Mouse (Mus musculus) embryonic fibroblast, embryonic 13.5 days (primary cell): ENCODE results near the gene Card11. TPM values are rescaled to one million over a fixed set of nuclear protein-coding genes. Genes with fewer than 3 reads are reported as not detected.

ENCODE experiments used
- H3K27ac ChIP-seq: 2 replicates; pipeline ENCODE4 v1.5.1; 2012; ENCODE audit warnings: low read length, control low read depth, inconsistent platforms; ENCODE audit not compliant: insufficient read depth
- H3K4me1 ChIP-seq: 2 replicates; pipeline ENCODE4 v1.6.1; 2011; ENCODE audit warnings: low read length; ENCODE audit not compliant: control insufficient read depth, insufficient read depth
- H3K4me3 ChIP-seq: 2 replicates; pipeline ENCODE4 v1.5.1; 2011; ENCODE audit warnings: mild to moderate bottlenecking, control low read depth, low read length; ENCODE audit not compliant: insufficient read depth
- CTCF ChIP-seq: IDR thresholded peaks from 2 replicates; pipeline ENCODE4 v1.5.1; 2011; ENCODE audit warnings: mild to moderate bottlenecking, control low read depth, low read length, moderate library complexity, borderline replicate concordance; ENCODE audit not compliant: insufficient read depth
- POLR2A ChIP-seq: IDR thresholded peaks from 2 replicates; pipeline ENCODE4 v1.6.1; 2011; ENCODE audit warnings: low read depth, mild to moderate bottlenecking, control low read depth, low read length, moderate library complexity
- polyA plus RNA-seq: library from polyadenylated mRNA; stranded (reverse); fragments of >200 nt; gene quantifications from 2 replicates; pipeline ENCODE4 v1.2.4, GENCODE M21; 2011; ENCODE audit warnings: low read depth; ENCODE audit not compliant: missing spikeins, insufficient read length

The Card11 gene
- polyA plus RNA-seq, 1 experiment: not detected

GRCm38 (mm10) chr5:140828363-140828762 is 172.0 kb downstream of the Card11 start:
- TF ChIP-seq CTCF (no peak), POLR2A (no peak)
- H3K4me1 ChIP-seq: peaks cover 10% of the 10 kb centered on the region
- H3K4me3 ChIP-seq: peak overlapping the region; percentile 28
- peak overlapping the region; percentile 43; the same call in 1 of the 2 replicates for H3K27ac ChIP-seq

DNA sequence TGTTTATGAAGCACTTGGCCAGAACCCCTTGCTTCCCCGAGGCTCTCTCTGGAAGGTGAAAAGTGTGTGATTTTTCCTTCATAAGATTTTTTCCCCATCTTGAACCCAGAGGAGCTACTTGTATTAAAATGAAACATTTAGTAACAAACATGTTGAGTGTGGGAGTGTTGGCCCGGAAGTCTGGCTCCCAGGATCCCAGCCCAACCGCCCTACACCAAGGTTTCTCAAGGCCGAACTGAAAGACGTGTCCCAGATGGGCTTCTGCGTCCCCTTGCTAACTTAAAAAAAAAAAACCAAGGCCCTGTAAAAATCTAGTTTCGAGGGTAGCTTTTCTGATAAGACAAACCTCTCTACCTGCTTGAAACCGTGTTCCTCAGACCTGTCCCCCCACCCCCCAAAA is 172.5 kb downstream of the Card11 start:
- TF ChIP-seq CTCF (no peak), POLR2A (no peak)
- peak overlapping the region; percentile 43; the same call in 1 of the 2 replicates for H3K27ac ChIP-seq
- H3K4me1 ChIP-seq: peaks cover 10% of the 10 kb centered on the region
- no peak overlapping the region; the same call in none of the 2 replicates for H3K4me3 ChIP-seq

DNA sequence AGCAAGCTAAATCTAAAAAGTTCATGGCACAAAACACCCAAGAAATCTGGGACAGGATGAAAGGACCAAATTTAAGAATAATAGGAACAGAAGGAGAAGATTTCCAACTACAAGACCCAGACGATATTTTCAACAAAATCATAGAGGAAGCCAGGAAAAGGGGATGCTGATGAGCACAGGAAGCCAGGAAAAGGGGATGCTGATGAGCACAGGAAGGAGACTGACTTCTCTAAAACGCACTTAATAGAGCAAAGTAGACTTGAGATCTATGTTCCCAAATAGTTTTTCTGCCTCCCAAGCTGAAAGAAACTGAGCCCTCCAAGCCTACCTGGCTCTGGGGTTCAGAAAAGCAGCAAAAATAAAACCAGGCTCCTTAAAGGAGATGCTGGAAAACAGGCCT is 173.0 kb downstream of the Card11 start:
- Histone ChIP-seq H3K27ac (no peak overlapping the region), H3K4me3 (no peak overlapping the region), H3K4me1 (peaks cover 10% of the 10 kb centered on the region)
- TF ChIP-seq CTCF: no peak
- no peak for TF ChIP-seq POLR2A

DNA sequence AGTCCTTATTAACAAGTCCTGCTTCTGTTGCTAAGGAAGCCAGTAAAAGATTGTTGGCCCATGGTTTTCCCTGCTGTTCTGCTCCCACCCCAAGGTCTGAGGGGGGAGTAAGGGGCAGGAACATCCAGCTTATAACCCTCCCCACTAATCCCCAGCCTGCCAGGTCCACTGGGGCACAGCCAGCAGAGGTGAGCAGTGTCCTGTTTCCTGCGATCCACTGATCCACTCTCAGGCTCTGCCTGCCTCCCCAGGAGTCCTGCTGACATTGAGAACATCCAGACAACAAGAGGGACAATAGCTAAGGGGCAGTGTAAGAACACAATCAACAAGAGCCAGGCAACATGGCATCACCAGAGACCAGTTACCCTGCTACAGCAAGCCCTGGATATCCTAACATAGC is 173.6 kb downstream of the Card11 start:
- Histone ChIP-seq H3K4me3 (no peak overlapping the region), H3K4me1 (peaks cover 10% of the 10 kb centered on the region), H3K27ac (no peak overlapping the region)
- no peak for TF ChIP-seq CTCF
- TF ChIP-seq POLR2A: no peak

- no peak overlapping the region for H3K27ac ChIP-seq
Observed at GRCm38 (mm10) chr5:140826118-140826517, 174.3 kb downstream of the Card11 start.

DNA sequence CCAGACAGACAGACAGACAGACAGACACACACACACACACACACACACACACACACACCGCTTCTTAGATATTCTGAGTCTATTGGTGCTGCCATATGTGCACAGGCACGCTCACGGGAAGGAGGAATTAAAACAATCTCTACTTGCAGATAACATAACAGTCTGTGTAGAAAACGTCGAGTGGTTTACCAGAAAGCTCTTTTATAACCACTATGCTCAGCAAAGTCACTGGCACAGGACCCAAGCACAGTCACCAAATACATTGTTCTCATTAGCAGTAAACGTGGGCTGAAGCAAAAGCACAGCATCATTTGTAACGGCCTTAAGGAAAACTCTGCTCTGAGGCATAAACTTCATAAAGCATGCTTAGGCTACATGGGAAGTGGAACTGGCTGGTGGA is 176.3 kb downstream of the Card11 start:
- no peak for TF ChIP-seq POLR2A
- TF ChIP-seq CTCF: no peak
- no peak overlapping the region for H3K27ac ChIP-seq
- no peak overlapping the region for H3K4me3 ChIP-seq
- peaks cover 12% of the 10 kb centered on the region for H3K4me1 ChIP-seq

More at GRCm38 (mm10) chr5:140826118-140826517, 174.3 kb downstream of the Card11 start:
- H3K4me1 ChIP-seq: peaks cover 10% of the 10 kb centered on the region
- H3K4me3 ChIP-seq: no peak overlapping the region
- TF ChIP-seq POLR2A (no peak), CTCF (no peak)

DNA sequence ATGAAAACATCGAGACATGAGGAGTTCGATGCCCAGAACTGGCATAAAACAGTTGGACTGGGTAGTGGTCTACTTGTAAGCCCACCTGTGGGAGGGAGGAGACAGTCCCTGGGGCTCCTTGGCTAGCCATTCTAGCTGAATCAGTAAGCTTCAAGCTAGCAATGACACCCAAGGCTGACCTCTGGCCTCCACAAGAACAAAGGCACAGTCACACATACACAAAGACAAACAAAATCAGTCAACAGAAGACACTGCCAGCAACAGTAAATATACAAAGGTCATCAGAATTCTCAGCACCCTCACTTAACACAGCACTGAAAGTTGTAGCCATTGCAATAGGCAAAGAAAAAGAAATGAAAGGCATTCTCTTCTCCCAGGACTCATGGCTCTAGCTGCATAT is 177.0 kb downstream of the Card11 start:
- no peak overlapping the region for H3K27ac ChIP-seq
- H3K4me3 ChIP-seq: no peak overlapping the region
- peaks cover 9% of the 10 kb centered on the region for H3K4me1 ChIP-seq
- TF ChIP-seq CTCF (no peak), POLR2A (no peak)

Other genes starting within 250 kb of the Card11 start
- gene Gna12, start 170.2 kb downstream of the Card11 start, polyA plus RNA-seq: 49.5 TPM in 2 replicates
- gene Sdk1, start 240.9 kb upstream of the Card11 start, polyA plus RNA-seq: 5.0 and 6.7 TPM in 2 replicates